Mouse (Mus musculus) megakaryocyte, embryonic 14.5 days (primary cell): Measurements from ENCODE around the gene Mnd1.

Source experiments
- FLI1 ChIP-seq: IDR thresholded peaks from 2 replicates; pipeline ENCODE4 v1.6.1; 2012; ENCODE audit warnings: low read length, inconsistent platforms, mixed read lengths
- GATA1 ChIP-seq: IDR thresholded peaks from 3 replicates; pipeline ENCODE4 v1.6.1; 2012; ENCODE audit warnings: mixed read lengths, low read length, inconsistent platforms, borderline replicate concordance

- TF ChIP-seq FLI1 (no peak), GATA1 (no peak)
These were observed 855 bp downstream of the Mnd1 start for GRCm38 (mm10) chr3:84154721-84155141.
